Mouse (Mus musculus) olfactory bulb, adult 2 months (tissue): ENCODE measurements around the gene Gm9817. TPM values are rescaled to one million over a fixed set of nuclear protein-coding genes. Genes with fewer than 3 reads are reported as not detected.

Experiments used
- H3K27ac ChIP-seq: fragments of 200-500 bp; 2 replicates; pipeline ENCODE4 v1.5.1; 2012; ENCODE audit warnings: low read depth, low read length; ENCODE audit not compliant: insufficient read depth
- H3K4me1 ChIP-seq: fragments of 200-500 bp; 2 replicates; pipeline ENCODE4 v1.6.1; 2012; ENCODE audit warnings: low read length; ENCODE audit not compliant: control insufficient read depth, insufficient read depth
- H3K4me3 ChIP-seq: fragments of 200-500 bp; 2 replicates; pipeline ENCODE4 v1.5.1; 2012; ENCODE audit warnings: mild to moderate bottlenecking, low read depth, low read length, moderate library complexity; ENCODE audit not compliant: insufficient read depth
- CTCF ChIP-seq: fragments of 200-500 bp; IDR thresholded peaks from 2 replicates; pipeline ENCODE4 v1.5.1; 2012; ENCODE audit warnings: low read depth, mild to moderate bottlenecking, low read length, moderate library complexity; ENCODE audit not compliant: insufficient read depth
- POLR2A ChIP-seq: fragments of 200-500 bp; IDR thresholded peaks from 2 replicates; pipeline ENCODE4 v1.6.1; 2012; ENCODE audit warnings: mild to moderate bottlenecking, low read depth, low read length, moderate library complexity; ENCODE audit not compliant: insufficient read depth
- WGBS: fragments of 180-500 bp; shearing (Covaris S2); methylation state at CpG from one replicate; pipeline ENCODE4 v1.1.7; 2018; 5-methylcytosine and 5-hydroxymethylcytosine counted together
- polyA plus RNA-seq: library from polyadenylated mRNA; stranded (reverse); fragments of >200 nt; gene quantifications from 2 replicates; pipeline ENCODE4 v1.2.4, GENCODE M21; 2012; ENCODE audit warnings: low replicate concordance; ENCODE audit not compliant: missing spikeins, insufficient read depth, insufficient read length

The Gm9817 gene
- polyA plus RNA-seq, 1 experiment: not detected

GRCm38 (mm10) chr13:45040741-45041140 is 37.8 kb upstream of the Gm9817 start:
- WGBS: 65% methylated on average over 7 of the region's 7 CpGs
- Histone ChIP-seq H3K4me3 (no peak overlapping the region), H3K4me1 (no peaks in the 10 kb centered on the region), H3K27ac (no peak overlapping the region)
- no peak for TF ChIP-seq CTCF
- no peak for TF ChIP-seq POLR2A

DNA sequence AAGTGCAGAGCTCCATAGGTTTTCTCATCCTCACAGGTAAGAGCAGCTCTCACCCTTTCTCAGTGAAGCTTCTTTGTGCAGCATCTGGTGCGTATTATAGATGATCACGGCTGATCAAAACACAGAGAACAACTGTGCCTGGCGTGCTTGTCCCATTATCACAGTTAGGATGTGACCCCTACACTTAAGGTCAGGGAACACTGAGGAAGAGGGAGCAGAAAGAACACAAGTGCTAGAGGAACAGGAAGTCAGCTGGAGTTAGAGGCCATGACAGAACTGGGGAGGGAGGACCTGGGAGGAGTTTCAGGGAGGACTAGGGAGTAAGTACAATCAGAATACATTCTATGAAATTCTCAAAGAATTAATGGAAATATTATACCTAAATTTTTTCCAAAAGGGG is 35.0 kb upstream of the Gm9817 start:
- WGBS: 97% methylated on average over 3 of the region's 3 CpGs
- Histone ChIP-seq H3K4me3 (no peak overlapping the region), H3K27ac (no peak overlapping the region), H3K4me1 (no peaks in the 10 kb centered on the region)
- no peak for TF ChIP-seq CTCF
- TF ChIP-seq POLR2A: no peak

DNA sequence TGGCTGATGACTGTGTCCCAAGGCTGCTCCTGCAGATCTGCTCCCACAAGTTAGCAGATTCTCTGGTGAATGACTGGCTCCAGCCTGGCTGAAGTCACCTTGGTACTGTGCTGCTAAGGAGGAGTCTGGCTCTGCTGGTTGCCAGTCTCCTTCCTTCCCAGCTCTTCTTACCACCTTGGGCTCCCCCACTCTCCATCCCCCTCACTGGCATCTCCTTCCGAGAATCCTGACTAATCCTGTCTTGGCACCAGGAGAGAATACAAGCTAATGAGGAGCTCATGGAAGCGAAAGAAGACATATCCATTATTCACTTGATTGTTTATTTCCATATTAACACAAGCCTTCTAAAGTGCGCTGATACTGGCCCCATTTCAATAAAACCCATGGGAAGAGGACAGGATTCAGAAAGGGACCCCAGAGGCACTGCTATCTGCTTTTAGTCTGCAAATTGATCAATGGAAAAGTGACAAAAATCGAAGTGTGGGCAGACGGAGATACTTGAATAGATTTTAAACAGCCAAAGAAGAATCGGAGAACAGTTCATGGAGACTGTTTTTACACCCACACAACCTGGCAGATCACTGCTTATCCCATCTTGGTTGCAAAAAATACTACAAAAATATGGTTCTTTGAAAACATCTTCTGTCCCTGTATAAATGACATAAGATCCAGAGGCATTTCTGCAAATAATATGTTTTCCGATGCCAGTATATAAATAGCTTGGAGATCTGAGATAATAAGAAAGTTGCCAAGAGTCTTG is 29.1 kb upstream of the Gm9817 start:
- Histone ChIP-seq H3K27ac (no peak overlapping the region), H3K4me1 (0 out of 2 replicates have a peak, but pooled peaks cover 2% of the 10 kb centered on the region), H3K4me3 (no peak overlapping the region)
- 33% methylated on average over 7 of the region's 7 CpGs for WGBS
- TF ChIP-seq POLR2A (no peak), CTCF (no peak)

GRCm38 (mm10) chr13:45052805-45053204 is 25.7 kb upstream of the Gm9817 start:
- H3K27ac ChIP-seq: no peak overlapping the region
- no peak overlapping the region for H3K4me3 ChIP-seq
- no peak for TF ChIP-seq CTCF
- 0 out of 2 replicates have a peak, but pooled peaks cover 2% of the 10 kb centered on the region for H3K4me1 ChIP-seq
- 59% methylated on average over 7 of the region's 7 CpGs for WGBS

DNA sequence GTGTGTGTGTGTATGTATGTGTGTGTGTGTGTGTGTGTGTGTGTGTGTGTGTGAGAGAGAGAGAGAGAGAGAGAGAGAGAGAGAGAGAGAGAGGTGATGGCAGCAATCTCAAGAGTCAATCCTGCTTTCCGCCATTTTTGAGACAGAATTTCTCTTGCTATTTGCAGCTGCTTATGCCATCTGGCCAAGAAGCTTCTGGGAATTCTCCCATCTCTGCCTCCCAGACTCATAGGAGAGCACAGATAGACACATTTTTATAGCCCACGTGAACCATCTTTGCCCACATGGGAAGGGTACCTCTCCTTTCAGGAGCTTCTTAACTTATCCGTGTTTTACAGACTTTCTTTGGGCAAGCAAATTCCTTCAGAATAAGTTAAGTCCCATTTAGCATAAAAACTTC is 24.6 kb upstream of the Gm9817 start:
- Histone ChIP-seq H3K27ac (no peak overlapping the region), H3K4me3 (no peak overlapping the region), H3K4me1 (0 out of 2 replicates have a peak, but pooled peaks cover 2% of the 10 kb centered on the region)
- WGBS: 86% methylated on average over 3 of the region's 3 CpGs
- TF ChIP-seq POLR2A (no peak), CTCF (no peak)

- WGBS: 55% methylated on average over 17 of the region's 17 CpGs
- TF ChIP-seq POLR2A (no peak), CTCF (no peak)
- H3K4me3 ChIP-seq: no peak overlapping the region
- no peaks in the 10 kb centered on the region for H3K4me1 ChIP-seq
- no peak overlapping the region for H3K27ac ChIP-seq
These were observed 19.3 kb upstream of the Gm9817 start for GRCm38 (mm10) chr13:45059206-45059605.

DNA sequence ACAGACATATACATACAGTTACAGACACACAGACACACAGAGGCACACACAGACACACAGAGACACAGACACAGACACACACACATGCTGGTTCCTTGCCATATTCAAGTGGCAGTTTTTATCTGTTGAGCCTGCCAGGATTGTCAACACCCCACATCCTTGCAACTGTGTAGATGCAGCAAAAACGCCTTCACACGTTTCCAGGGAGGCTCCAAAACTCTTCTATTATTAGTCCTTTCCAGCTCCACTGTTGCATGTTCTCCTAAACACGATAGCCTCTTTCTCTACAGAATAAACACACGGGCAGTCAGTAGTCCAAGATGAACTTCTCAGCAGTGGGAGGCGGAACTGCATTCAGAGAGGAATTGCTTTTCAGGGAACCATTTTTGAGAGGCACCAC is 15.3 kb upstream of the Gm9817 start:
- WGBS: 31% methylated on average over 5 of the region's 5 CpGs
- Histone ChIP-seq H3K4me3 (no peak overlapping the region), H3K4me1 (no peaks in the 10 kb centered on the region), H3K27ac (no peak overlapping the region)
- TF ChIP-seq CTCF (no peak), POLR2A (no peak)

DNA sequence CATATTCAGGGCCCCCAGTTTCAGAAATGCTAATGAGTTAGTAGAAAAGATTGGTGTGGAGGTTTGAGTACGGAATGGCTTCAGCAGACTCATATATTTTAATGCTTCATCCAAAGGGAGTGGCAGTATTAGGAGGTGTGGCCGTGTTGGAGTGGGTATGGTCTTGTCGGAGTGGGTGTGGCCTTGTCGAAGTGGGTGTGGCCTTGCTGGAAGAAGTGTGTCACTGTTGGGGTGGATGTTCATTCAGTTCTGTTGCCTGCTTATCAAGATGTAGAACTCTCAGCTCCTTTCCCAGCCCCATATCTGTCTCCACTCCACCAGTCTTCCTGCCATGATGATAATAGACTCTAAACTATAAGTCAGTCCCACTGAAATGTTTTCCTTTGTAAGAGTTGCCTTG is 13.5 kb upstream of the Gm9817 start:
- H3K27ac ChIP-seq: no peak overlapping the region
- 93% methylated on average over 4 of the region's 4 CpGs for WGBS
- TF ChIP-seq POLR2A (no peak), CTCF (no peak)
- no peaks in the 10 kb centered on the region for H3K4me1 ChIP-seq
- H3K4me3 ChIP-seq: no peak overlapping the region

- WGBS: 64% methylated on average over 6 of the region's 6 CpGs
- TF ChIP-seq POLR2A (no peak), CTCF (no peak)
- no peak overlapping the region for H3K4me3 ChIP-seq
- no peak overlapping the region for H3K27ac ChIP-seq
- no peaks in the 10 kb centered on the region for H3K4me1 ChIP-seq
These were observed 8.1 kb upstream of the Gm9817 start for GRCm38 (mm10) chr13:45070366-45070765.
